Mouse (Mus musculus) left cerebral cortex, postnatal 4 days (tissue): ENCODE data around the gene Sgo2a. TPM values are rescaled to one million over a fixed set of nuclear protein-coding genes. Genes with fewer than 3 reads are reported as not detected.
"Not testable (repeated sequence)": the region's sequence is repeated elsewhere in the genome, so short reads cannot be mapped to it uniquely, and the experiment has no call there.

Source experiments
- DNase-seq: peaks from one replicate; pipeline ENCODE4 v3.0.0-alpha.2; 2022
- intact Hi-C: fragments of 180-260 bp; cut with DNase I; formaldehyde crosslinking; loops from one replicate; pipeline ENCODE4 v1.15.1; 2025
- total RNA-seq, 2 experiments: library from RNA; stranded (reverse); gene quantifications; 2 replicates each; pipeline ENCODE4 v1.2.3; 2021

The Sgo2a gene
- total RNA-seq, 2 experiments from 2014 or later, result 2.1 to 2.9 TPM

DNA sequence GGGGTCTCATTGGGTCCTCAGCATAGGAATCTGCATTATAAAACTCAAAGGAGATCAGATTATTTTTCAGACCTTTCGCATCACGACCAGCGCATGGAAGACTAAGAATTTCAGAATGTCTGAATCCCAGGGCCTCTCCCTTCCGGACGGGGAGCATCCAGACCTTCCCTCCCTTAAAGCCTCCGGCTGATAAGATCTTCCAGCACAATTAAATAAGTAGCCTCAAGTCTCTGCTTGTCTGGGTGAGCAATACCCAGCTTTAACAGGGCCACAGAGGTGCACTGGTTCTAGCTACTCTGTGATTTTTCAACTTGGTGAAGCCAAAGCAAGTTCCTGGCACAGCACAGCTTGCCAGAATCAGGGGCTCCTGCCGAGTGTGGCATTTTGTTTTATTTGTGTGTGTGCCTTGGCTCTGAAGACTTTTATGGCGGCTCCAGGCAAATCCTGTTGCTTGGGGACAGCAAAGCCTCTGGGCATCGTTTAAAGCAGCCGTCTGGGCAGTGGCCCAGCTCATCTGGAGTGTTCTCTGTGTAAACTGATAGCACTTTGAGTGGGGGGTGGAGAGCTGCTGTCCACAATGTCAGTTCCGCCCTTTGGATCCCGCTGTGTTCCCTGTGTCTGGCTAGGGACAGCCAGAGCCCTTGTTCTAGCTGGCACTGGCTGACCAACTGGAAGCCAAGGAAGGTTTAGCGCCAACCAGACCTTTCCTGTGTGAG is 34.5 kb downstream of the Sgo2a start:
- peak; percentile 81 for DNase-seq
- intact Hi-C loops, result no loop called here

DNA sequence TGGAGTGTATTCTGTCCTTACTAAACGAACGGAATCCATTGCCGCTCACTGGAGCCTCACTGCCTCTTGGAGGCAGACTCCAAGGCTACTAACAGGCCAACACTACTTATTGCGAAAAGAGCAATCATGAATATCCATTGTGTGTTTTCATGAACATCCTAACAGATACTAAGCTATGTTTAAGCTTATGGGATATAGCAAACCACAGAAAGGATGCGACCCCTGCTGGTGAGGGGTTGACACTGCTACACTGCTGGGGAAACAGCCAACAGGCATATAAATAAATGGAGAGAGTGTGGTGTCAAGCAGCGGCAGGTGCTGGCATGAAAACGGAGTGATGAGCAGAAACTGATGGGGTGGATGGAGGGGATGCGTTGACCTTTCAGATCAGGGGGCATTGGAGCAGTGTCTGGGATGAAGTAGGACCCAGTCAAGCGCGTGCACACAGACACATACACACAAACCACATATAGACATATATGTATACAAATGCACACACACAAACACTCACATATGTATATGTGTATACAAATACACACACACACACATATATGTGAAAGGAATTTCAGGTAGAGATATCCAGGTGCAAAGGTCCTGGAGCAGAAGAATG is 35.5 kb downstream of the Sgo2a start:
- DNase-seq, result peak; percentile 53
- intact Hi-C loops, result no loop called here

GRCm38 (mm10) chr1:58037306-58037705 is 41.5 kb downstream of the Sgo2a start:
- intact Hi-C loops, DNase-seq: not testable (repeated sequence)

DNA sequence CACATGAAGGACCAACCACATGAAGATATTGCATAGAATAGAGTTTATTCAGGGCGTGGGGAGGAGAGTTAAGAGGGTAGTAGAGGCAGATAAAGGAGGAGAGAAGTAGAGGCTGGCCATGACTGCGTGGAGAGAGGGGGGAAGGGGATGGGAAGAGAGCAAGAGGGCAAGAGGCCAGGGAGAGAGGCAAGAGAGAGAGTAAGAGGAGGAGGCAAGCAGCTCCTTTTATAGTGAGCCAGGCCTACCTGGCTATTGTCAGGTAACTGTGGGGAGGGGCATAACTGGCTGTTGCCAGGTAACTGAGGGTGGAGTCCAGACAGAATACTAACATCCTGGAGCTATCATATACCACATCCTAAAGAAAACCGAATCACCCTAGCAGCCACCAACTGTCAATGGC is 49.3 kb downstream of the Sgo2a start:
- DNase-seq, result no peak
- intact Hi-C loops, result no loop called here

DNA sequence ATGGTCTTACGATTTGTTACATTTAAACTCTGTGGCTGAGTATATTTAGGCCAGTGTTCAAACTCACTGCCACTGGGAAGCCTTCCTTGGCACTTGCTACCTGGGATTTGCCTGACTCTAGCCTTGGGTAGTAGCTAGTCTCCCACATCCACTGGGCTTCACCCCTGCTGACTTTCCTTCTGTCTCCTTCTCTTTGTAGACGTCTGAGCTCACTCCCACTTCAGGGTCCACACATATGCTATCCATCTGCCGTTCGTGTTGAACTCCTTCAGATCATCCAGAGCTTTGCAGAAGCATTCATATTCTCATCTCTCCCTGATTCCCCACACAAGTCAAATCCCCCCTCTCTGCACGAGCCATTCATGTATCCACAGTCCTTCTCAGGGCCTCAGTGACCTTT is 49.8 kb downstream of the Sgo2a start:
- intact Hi-C loops, result no loop called here
- peak; percentile 48 for DNase-seq

DNA sequence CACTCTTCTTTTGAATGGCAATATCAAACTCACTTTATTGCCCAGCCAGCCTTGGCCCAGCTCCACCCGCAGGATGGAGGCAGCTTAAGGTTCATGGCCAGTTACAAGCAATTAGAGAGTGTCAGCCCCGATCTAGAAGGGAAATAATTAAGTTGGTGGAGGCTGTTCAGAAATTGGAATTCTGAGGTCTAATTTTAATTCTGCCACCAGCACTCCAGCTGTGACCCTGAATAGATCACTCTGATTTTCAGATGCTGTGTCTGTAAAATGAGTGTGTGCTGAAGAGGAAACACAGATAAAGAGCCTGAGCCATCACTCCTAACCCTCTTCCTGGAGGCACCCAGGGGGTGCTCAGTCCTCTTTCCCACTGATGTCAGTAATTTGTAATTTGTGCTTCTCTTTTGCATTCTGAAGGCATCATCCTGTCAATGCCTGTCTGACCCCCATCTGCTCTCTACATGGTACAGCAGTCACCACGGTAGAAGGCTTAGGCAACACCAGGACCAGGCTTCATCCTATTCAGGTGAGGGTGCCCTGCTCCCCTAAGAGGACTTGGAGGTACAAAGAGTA is 51.0 kb downstream of the Sgo2a start:
- no peak for DNase-seq
- intact Hi-C loops, result no loop called here

DNA sequence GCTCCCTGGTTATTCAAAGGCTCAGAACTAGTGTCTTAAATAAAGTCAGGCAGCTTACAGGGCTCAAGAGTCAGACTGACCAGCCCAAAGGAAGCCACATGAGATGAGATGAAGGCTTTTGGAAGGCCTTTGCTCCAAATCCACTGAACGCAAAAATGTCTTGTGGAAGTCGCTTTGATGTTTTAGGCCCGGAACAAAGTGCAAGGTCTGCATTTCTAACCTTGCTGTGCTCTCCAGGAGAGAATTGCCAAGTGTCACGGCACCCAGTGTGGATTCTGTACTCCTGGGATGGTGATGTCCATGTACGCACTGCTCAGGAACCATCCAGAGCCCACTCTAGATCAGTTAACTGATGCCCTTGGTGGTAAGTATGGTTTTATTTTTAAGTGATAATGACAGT is 53.4 kb downstream of the Sgo2a start:
- DNase-seq, result no peak

DNA sequence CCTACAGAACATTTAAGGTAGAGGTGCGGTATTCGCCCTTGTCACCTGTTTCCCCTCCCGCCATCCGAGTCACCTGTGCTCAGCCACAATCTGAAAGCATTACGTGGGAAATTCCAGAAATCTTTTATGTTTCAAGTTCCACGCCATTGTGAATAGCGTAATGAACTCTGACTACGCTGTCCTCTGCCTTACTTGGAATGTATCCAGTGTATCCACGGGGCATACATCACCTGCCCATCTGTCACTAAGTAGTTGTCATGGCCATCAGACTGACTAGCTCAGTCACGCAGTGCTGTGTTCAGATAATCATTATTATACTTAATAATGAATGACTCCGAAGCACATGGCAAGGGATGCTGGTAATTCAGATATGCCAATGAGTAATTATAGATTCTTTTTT is 59.8 kb downstream of the Sgo2a start:
- DNase-seq, result no peak
- intact Hi-C loops, result no loop called here

More for the DNA sequence above, 53.4 kb downstream of the Sgo2a start:
- intact Hi-C loops, result no loop called here

DNA sequence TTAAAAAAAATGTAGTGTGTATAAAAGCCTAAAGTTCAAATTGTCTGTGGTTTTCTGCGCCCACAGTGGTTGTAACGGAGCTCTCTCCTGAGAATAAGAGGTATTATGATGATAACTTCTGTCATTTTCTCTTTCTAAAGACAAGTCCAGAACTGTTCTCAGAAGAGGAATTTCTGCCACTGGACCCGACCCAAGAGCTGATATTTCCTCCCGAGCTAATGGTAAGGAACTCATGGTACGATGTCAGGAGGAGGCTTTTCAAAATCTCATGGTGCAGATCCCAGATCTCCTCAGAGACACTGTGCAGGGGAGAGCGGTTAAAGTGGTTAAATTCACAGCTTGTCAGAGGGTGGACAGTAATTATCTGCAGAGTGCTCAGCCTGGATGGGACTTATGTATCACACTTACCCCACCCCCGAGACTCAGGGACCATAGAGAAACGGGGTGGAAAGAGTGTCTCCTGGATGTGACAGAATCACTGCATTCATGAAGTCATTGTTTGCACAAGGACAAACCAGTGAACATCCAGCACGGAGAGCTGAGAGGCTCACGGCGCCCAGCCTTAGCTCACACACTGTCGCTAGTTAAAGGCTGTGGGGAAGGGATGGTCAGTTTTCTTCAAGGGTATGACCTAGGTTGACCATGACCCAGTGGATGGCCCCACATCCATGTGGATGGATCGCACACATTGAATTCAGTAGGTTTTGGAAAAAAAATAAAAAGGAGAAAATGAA is 60.5 kb downstream of the Sgo2a start:
- intact Hi-C loops, result no loop called here
- no peak for DNase-seq

GRCm38 (mm10) chr1:58056939-58057338 is 61.2 kb downstream of the Sgo2a start:
- no peak for DNase-seq

DNA sequence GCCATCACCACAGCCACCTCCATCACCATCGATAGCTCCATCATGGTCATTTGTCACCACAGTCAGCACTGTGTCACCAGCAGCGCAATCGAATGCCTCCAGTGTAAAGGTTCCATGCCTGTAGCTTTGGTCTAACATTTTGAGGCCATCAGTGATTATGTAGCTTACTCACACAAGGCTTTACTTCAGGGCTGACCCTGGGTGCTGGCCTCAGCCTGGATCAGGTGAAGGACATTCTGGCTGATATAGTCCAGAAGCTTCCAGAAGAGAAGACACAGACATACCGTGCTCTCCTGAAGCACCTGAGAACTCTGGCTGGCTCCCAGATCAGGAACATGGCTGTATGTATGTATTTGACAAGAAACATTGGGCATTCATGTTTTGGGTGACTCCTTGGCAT is 63.1 kb downstream of the Sgo2a start:
- intact Hi-C loops, result no loop called here
- no peak for DNase-seq

More at GRCm38 (mm10) chr1:58056939-58057338, 61.2 kb downstream of the Sgo2a start:
- intact Hi-C loops, result no loop called here

- no peak for DNase-seq
- intact Hi-C loops, result no loop called here
Measured at GRCm38 (mm10) chr1:58062131-58062530, 66.4 kb downstream of the Sgo2a start.

- no peak for DNase-seq
- intact Hi-C loops, result no loop called here
Measured at GRCm38 (mm10) chr1:58065151-58065550, 69.4 kb downstream of the Sgo2a start.

DNA sequence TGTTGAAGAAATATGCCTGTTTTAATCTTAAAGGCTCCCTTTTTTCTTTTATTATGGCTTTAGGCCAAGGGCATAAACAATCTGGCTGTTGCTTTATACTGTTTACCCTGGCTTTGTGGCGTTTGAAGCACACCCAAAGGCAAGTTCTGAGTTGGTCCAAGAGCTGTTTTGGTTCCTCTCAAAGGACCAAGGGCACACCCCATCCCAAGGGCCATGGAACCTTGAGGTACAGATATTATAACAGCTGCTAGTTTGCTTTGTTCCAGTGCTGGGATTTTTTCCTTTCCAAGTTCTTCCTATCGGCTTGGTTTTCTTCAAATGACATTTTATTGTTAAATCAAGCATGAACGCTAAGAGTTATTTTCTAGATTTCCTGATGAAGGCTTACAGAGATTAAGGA is 69.8 kb downstream of the Sgo2a start:
- intact Hi-C loops, result no loop called here
- DNase-seq, result no peak

DNA sequence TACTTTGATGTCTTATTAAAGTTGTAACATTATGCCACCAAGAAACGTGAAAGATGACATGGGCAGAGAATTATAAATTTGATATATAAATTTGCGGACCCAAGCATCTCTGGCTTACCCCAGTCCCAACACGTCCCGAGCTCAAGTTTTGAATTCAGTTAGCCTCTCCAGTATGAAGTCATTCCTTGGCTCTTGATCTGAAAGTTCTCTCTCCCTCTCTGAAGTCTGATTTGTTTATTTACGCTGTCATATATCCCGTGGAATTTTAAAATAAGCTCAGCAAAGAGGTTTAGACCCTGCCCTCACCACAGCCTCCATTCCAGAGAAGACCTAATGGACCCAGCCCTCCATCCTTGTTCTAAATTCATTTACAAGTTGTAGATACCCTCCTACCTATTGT is 73.4 kb downstream of the Sgo2a start:
- intact Hi-C loops, result no loop called here
- no peak for DNase-seq

DNA sequence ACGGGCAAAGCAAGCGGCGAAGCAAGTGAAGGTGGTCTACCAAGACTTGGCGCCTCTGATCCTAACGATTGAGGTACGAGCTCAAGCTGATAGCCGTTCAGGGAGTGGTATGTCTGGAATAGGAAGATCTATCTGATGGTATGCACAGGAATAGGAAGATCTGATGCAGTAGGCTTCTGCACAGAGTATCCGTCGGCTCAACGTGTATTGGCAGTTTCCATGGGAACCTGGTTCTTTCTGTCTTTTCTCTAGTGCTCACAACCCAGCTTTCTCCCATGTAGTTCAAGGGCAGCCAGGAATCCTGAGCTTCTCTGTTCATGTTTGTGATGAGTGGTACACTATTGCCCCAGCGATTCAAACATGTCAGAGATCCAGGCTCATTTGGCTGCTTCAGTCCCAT is 74.3 kb downstream of the Sgo2a start:
- DNase-seq, result no peak
- intact Hi-C loops, result no loop called here

- intact Hi-C loops, result no loop called here
Measured at GRCm38 (mm10) chr1:58071006-58071405, 75.2 kb downstream of the Sgo2a start.

DNA sequence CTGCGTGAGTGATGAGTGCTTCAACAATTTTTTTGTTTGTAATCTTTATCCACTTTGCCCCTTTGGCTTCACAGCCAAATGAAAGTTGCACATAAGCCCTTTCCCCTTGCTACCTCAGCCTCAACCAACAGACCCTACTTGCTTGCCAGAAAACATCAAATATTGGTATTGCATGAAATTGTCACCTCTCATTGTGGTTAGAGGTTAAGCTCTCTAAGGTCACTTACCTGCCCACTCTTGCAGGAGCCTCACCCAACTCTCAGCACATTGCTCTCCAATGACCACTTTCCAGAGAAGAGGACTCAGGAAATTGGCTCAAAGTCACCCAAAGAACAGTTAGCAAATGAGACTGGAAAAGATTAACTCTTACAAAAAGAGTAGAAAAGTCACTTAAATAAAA is 75.7 kb downstream of the Sgo2a start:
- intact Hi-C loops, result no loop called here
- no peak for DNase-seq

More at GRCm38 (mm10) chr1:58071006-58071405, 75.2 kb downstream of the Sgo2a start:
- no peak for DNase-seq

GRCm38 (mm10) chr1:58072416-58072815 is 76.6 kb downstream of the Sgo2a start:
- intact Hi-C loops, result no loop called here

DNA sequence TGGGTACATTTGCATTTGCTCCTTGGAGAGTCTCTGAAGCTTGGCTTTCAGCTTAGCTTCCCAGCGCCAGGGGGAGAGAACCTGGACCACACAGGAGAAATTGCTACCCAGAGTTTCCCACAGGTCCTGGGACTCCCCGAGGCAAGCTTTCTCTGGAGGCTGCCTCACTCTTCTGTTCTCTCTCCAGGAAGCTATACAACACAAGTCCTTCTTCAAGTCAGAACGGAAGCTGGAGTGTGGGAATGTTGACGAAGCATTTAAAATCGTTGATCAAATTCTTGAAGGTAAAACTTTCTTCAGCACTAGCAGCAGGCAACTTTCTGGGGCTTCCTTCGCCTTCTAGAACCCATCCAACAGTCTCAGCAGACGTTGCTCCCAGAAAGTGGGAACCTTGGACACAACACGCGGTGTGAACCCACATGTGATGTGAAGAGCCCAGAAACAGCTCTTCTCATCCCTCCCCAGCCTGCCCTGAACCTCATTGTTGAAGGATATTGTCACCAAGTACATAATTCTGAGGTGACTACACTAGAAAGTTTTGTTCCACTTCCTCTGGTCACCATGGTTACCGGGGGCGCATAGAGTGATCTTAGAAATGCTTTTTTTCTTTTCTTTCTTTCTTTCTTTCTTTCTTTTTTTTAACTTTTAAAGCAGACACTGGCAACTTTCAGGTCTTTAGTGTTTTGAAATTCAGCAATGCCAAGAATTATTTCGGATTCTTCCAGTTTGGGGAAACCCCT is 77.4 kb downstream of the Sgo2a start:
- DNase-seq, result no peak
- intact Hi-C loops, result no loop called here

More at GRCm38 (mm10) chr1:58072416-58072815, 76.6 kb downstream of the Sgo2a start:
- no peak for DNase-seq

GRCm38 (mm10) chr1:58074266-58074665 is 78.5 kb downstream of the Sgo2a start:
- intact Hi-C loops, result no loop called here

More at GRCm38 (mm10) chr1:58074266-58074665, 78.5 kb downstream of the Sgo2a start:
- no peak for DNase-seq
